Mouse (Mus musculus) layer of hippocampus, adult 18-20 months (tissue): ENCODE data around the gene Cul3. TPM values are rescaled to one million over a fixed set of nuclear protein-coding genes. Genes with fewer than 3 reads are reported as not detected.

Experiments used
- DNase-seq, 2 experiments: peaks; one replicate each; pipeline ENCODE4 v3.0.0; 2022; ENCODE audit warnings: low spot score in 2 of 2
- total RNA-seq, 2 experiments: library from RNA; stranded (reverse); gene quantifications; 2 replicates each; pipeline ENCODE4 v1.2.3; 2021

Gene Cul3
- total RNA-seq, 2 experiments from 2014 or later, result 127 to 142 TPM

DNA sequence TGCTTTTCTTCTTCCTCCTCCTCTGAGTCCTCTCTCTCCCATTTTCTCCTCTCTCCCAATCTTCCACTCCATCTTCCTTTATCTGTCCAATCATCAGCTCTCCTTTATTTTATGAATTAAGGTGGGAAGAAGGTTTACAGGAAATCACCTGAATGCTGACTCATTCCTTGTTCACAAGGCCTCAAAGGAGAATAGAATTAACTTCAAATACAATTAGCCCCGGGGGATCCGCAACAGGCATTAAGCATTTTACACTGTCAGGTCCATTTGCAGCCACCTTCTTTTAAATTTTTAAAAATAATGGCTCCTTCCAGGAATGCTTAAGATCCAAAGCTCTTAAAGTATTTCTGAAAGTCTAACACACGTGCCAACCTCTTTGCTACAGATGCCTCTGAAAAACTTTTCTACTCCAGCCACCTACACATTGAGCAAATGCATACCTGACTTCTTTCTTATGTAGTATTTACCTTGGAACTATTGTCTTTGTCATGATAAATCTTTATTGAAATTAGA is 24.7 kb downstream of the Cul3 start:
- no peak for DNase-seq

DNA sequence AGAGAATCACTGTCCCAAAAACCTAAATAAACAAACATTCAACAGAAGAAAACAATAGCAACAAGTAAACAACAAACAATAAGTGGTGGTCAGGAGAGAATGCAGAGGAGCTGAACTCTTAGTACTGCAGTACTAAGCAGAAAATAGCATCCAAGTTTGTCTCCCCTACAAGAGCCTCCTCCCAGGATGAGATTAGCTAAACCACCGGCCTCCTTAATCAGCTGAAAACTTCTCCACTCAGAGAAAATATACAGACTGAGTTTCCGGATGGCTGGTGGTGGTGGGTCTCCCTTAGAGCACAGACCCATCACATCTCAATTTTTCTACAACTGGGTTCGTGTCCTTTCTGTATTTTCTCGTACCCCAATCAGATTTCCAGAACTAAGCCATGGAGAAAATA is 47.0 kb downstream of the Cul3 start:
- DNase-seq, result no peak

DNA sequence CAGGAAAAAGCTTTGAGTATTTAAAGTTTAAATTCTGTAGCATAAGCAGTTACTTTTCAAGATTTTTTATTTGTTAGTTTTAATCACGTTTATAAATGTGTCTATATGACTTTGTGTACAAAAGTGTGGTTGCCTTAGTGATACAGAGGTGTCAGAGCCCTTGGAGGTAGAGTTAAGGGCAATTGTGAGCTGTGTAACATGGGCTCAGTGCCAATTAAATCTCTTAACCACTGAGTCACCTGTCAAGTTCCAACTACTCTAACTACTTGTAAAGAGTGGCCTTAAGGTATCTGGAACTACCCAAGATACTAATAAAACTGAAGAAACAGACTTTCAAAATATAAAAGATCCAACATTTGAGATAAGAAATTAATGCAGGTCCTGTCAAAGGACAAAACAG is 61.5 kb downstream of the Cul3 start:
- DNase-seq, result no peak

- DNase-seq, result peak; percentile 15 to 39
These were observed 79.8 kb downstream of the Cul3 start for GRCm38 (mm10) chr1:80260443-80260842.

- no peak for DNase-seq
These were observed 81.6 kb downstream of the Cul3 start for GRCm38 (mm10) chr1:80258632-80259031.

DNA sequence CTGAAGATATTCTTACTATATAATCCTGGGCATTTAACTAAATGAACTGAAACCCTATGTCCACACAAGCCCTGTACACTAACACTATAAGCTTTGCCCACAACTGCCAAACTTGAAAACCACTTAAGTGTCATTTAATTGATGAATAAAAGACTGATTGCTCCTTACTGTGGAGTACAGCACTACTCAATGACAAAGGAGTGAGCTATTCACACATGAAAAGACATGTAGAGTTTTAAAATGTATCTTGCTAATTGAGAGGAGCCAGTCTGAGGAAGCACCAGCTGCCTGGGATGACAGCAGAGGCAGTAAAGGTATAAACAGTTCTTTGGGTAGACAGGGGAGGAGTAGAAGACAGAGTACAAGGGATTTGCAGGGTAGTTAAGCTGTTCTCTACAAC is 87.0 kb downstream of the Cul3 start:
- DNase-seq, result no peak

DNA sequence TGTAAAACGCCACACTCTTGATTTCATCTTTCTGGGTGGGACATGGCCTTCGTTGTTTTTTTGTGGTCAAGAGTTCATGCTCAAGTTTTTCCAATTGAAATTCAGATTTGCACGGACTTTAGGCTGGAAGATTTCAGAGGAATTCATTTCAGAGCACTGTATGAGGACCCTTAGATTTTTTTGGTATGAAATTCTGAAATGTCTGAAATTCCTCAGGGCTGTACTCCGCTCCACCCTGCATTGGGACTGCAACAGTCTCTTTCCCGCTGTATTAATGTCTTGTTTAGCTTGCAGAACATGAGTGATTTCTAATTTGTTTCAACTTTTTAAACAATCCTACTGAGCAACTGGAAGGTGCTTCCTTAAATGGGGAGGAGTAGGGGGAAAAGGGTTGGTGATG is 90.0 kb downstream of the Cul3 start:
- no peak for DNase-seq

GRCm38 (mm10) chr1:80247131-80247530 is 93.1 kb downstream of the Cul3 start:
- DNase-seq, result no peak

- no peak for DNase-seq
These were observed 96.2 kb downstream of the Cul3 start for GRCm38 (mm10) chr1:80244123-80244522.

GRCm38 (mm10) chr1:80241579-80241978 is 98.7 kb downstream of the Cul3 start:
- DNase-seq, result no peak

DNA sequence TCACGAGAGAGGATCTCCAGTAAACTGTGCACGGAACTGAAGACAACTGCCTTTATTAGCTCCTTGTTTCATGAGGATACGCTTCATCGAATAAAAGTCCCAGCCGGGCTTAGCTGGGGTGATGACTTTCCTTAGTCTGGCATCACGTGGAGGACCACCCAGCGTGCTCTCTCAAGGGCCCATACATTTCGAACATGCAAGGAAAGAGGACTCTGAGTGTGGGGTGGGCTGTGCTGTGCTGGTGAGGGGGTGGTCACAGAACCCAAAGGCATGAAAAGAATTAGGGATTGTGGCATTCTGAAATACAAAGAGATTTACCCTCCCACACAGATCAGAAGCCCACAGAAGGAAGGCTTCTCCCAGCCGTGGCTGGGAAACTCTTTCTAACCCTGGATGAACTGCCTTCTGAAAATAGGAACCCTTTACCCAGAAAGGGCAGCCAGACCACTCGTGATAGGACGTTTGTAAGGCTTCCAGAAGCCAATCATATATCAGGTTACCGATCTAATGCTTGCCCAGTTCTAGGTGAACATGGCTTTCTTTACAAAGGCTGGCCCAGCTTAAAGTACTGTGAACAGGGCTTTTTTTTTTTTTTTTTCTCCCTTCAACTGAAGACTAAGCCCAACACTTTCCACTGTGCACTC is 100.1 kb downstream of the Cul3 start:
- no peak for DNase-seq

GRCm38 (mm10) chr1:80239481-80239880 is 100.8 kb downstream of the Cul3 start:
- DNase-seq, result no peak

- no peak for DNase-seq
These were observed 103.2 kb downstream of the Cul3 start for GRCm38 (mm10) chr1:80236951-80237702.

DNA sequence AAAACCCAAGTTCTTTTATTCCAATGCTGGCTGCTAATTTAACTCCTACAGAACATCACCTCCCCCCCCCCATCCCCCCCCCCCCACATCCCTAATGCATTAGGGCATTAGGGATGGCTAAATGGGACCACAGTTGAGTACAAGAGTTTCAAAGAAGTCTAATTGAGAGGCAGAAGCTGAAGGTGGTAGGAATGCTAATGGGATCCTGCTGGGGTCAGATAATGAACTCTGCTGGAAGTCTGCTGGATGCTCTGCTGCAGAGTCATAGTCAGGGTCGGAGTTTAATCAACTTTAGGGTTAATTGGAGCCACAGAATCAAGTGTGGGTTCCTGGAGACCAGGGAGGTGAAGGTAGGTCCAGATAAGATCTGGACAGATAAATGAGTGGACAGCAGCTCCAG is 104.2 kb downstream of the Cul3 start:
- DNase-seq, result no peak

DNA sequence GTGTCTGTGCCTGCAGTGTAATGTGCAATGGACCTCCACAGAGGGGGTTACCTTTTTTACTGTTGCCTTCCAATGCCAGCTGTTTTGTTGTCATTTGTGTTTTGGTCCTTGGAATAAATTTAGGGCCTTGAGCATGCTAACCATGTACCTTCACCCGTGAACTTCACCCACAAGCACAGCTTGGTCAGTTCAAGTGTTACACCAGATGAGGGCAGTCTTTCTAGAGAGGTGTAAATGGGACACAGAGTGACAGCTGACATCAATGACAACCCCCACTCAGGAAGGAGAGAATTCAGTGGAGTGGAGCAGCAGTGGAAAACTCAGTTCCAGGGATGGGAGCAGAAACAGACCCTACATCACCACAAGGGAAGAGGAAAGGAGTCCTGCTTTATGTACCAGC is 109.7 kb downstream of the Cul3 start:
- no peak for DNase-seq

GRCm38 (mm10) chr1:80224839-80225412 is 115.4 kb downstream of the Cul3 start:
- peak in 1 of 2 experiments; percentile 23 for DNase-seq

DNA sequence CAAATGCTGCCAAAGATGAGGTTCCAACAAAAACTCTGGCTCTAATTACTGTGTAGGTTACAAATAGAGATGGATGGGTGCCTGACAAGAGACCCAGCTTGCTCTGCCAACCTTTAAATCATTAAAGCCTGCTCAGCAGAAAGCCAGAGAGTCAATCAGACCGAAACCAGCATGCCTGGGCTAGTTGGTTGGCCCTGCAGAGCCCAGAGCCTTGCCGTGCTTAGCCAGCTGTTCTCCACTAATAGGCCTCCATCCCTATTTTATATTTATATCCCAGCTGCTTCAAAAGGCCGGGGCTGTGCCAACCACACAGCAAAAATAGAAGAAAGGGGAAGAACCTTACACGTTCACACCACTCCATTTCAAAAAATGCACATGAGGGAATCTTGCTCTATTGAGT is 119.1 kb downstream of the Cul3 start:
- peak in 1 of 2 experiments; percentile 30 for DNase-seq

- no peak for DNase-seq
These were observed 122.0 kb downstream of the Cul3 start, which contains the start of gene Fam124b for GRCm38 (mm10) chr1:80218268-80218667. Gene Fam124b (minus strand): TSS chr1:80218473.
